Mouse (Mus musculus) T-helper 2 cell (primary cell): ENCODE results near the gene Tbx10.

Experiments
- in situ Hi-C: fragments of 300-600 bp; cut with MboI, MseI; formaldehyde crosslinking; loops from one replicate; pipeline ENCODE4 v1.15.1; 2025; ENCODE audit warnings: high pct_unique_total_duplicates

Gene Tbx10

DNA sequence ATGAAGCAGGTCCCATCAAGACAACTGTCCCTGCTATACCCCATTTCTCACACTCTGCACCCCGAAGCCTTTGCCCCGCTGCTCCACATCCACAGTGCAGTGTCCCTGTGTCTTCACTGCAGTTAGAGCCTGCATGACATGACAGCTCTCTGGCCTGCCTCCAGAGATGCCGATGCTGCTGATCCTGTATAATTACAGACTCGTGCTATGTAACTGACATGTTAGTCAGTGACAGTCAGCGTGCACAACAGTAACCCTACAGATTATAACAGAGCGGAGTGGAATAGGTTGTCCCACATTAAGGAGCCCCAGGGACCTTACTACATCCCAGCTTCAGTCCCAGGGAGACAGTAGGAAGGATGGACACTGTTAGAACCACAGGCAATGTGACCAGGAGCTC, 17.9 kb upstream of the Tbx10 start:
- in situ Hi-C loops: loop anchor here (5.0 kb wide), 1 partner anchor 347 kb away; no protein-coding TSS in a partner anchor

DNA sequence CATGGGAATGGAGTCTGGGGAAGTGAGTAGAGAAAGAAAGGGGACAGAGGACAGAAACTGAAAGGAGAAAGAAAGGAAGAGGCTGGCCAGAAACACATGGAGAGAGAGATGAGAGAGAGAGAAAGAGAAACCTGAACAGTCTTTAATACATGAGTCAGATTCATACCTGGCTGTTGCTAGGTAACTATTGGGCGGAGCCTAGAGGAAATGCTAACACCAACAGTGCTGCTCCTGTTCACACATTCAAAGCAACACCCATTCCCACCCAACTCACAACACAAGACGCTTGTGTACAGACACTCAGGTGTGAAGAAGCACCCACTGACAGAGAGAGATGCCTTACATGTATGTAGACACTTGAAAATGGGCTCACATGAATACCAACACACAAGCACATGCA, 16.7 kb upstream of the Tbx10 start:
- in situ Hi-C loops: no loop called here

DNA sequence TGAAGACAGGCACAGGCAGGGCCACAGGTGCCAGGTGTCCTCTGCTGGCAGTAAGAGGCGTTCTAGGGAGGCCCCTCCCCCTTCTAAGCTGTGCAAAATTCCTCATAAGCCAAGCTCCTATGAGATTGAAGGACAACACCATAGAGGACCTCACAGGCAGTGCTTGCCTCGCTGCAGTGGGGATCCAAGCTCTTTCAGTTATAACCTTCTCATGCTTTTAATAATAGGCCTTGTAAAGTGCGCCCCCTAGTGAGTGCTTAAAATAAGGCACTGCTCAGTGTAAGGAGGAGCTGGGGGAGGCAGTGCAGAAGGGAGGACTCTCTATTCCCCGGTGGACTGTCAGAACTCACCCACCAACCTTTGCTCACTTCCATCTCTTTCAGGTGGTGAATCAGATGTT, 12.2 kb upstream of the Tbx10 start:
- in situ Hi-C loops: no loop called here

DNA sequence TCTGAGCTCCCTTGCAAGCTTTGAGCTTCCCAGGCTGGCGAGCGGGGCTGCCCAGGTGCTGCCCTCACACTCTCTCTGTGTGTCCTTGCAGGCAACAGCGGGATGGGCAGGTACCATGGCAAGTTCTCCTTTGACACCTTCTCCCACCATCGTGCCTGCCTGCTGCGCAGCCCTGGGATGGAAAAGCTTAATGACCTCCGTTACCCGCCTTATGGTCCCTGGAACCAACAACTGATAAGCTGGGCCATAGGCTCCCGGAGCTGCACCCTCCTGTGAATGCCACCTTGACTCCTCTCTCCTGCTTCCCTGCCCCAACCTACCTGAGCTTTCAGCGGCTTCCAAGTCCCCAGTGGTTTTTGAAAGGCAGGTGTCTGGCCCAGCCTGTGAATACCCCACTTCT, 11.6 kb upstream of the Tbx10 start:
- in situ Hi-C loops: no loop called here

DNA sequence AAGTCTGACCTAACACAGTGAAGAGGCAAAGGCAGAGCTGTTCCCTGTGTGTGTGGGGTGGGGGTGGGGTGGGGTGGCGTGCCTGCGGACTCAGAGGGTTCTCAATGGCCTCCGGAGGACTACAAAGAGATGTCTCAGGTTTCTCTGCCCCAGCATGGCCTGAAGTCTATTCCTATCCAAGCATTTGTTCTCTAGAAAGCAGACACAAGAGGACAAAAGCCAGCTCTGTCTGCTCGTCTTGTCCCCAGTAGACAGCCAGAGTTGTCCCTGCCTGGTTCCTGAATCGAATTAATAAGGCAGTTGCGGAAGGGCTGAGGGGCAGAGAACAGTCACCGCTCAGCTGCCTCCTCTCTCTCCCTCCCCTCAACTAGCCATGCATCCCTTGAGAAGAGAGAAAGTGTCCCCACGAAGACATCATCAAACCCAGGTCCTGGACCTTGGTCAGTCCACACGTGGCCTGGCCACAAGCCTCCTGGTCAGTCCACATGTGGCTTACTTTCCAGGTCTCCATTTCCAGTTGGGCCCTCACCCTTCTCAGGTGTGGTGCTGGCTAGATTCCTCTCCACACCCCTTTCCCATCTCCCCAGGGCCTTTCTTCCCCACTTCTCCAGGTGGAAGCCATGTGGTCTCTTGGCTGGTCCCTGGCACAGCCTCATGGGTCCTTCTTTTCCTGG, 8.9 kb upstream of the Tbx10 start:
- in situ Hi-C loops: no loop called here

DNA sequence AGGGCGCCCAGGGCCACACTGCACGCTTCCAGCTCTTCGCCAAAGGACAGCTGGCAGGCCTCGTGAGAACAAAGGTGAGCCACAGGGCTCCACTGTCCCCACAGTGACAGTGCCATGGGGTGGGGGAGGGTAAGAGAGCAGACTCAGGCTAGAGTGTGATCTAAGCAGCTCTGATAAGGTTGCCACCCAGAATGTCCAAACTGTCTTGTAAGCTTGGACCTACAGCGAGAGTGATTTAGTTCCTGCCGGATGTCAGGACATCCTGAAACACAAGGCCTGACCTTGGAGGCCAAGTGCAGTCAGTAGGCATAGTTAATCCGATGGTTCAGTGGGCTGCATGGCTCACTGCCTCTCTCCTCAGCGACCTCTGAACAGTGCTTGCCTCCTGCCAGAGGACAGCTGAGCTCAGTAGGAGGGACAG, 7.3 kb upstream of the Tbx10 start:
- in situ Hi-C loops: no loop called here

DNA sequence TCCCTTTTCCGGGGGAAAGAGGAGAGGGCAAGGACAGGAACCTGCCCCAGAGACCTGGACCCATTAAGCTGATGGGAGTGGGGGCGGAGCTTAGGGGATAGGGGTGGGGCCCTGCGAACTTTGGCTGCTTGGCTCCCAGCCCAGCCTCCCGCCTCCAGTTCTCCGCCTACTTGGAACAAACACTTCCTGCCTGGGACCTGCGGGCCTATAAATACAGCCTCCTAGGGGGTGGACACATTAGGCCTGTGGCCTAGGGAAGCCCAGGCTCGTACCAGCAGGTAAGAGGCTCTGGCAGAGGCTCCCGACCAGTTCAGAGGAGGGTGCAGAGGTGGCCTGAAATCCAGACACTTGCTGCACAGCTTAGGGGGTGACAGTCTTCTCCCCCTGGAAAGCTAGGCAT, 6.2 kb upstream of the Tbx10 start, which contains the start of gene Acy3:
Acy3 (plus strand) TSS at position 237 of the 400 bp plus-strand sequence.
- in situ Hi-C loops: no loop called here

DNA sequence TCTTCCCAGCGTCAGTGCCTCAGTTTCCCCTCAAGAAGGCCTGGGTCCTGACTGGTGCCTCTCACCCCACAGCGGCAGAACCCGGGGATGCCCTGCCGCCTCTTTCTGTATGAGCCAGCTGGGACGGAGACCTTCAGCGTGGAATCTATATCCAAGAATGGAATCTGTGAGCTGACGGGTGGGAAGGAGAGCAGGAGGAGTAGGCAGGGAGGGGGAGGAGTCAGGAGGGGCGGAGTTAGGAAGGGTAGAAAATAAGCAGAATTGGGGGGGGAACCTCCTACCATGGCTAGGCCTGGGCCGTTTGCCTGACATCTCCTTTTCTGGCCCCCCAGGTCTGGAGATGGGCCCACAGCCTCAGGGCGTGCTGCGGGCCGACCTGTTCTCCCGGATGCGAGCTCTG, 4.5 kb upstream of the Tbx10 start:
- in situ Hi-C loops: no loop called here

DNA sequence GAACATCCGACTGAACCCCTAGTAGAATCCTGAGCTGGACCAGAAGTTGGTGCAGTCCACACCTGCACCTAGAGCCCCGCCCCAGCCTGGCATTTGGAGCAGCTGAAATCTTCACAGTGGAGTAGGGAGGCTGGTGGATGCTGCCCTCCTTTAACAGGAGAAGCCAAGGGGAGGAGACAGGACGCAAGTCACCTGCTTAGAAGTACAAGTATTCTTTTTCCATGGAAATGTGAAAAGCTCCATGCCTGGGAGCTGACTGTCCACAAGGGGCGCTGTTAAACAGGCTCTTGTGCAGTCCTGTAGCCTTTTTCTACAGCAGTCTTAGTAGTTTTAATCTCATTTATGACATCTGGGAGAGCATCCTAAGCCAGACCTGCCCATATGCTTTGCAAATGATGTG, 3.8 kb upstream of the Tbx10 start:
- in situ Hi-C loops: no loop called here

DNA sequence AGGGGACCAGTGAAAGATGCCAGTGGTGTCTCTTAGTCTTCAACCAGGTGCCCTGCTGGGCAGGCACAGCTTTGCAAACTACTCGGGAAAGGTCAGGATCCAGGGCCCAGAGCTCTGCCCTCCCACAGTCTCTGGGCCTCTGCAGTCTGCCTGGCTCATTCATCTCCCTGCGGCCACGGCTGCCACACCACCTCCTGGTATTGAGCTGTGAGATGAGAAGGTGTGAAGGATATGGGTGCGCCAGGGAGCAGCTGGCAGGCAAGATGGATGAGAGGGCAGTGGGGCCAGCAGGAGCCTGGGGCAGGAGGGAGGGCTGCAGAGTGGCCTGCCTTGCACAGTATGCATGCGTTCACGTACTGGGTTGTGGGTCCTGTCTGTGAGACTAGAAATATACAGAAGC, 1.7 kb upstream of the Tbx10 start:
- in situ Hi-C loops: no loop called here

DNA sequence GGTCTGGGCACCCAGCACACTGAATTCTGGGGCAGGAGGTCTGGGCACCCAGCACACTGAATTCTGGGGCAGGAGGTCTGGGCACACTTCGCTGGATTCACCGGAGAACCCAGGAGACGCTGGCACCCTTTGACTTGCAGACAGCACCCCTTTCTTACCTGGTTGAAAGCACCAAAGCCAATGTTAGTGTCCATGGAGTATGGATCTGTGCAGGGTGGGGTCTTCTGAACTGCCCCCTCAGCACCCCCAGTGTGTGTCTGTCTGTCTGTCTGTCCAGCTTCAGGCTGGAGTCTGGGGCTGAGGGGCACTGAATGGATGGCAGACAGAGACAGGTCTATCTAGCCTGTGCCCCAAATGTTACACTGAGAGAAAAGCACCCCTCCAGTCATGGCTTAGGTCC, 990 bp upstream of the Tbx10 start:
- in situ Hi-C loops: no loop called here

DNA sequence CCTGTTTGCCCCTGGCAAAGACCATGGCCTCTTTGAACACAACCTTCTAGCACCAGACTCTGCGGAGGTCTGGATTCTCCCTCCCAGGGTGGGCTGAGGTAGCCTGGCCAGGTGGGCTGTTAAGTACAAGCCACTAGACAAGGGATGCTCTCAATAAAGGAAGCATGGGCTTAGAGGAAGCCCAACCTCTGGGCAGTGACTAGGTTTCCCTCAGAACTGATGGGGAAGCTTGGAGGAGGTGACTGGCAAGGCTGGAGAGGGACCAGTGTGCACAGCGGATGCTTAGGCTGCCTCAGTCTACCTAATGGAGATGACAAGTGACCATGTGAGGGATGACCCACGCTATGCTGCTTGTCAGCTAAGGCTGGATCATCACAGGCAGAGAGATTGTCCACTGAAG, 586 bp upstream of the Tbx10 start:
- in situ Hi-C loops: no loop called here

DNA sequence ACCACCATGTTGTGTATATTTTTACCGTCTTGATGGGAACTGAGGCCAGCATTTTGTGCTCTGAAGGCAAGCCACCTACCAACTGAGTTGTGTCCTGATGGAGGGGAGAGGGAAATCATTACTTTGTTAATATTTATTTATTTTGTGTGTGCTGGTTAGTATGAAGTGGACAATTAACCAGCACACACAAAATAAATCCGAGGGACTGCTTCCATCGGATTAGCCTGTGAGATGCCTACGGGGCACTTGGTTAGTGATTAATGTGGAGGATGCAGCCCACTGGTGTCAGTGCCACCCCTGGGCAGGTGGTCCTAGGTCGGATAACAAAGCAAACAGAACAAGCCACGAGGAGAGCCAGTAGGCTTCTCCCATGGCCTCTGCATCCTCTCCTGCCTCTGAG, 2.4 kb downstream of the Tbx10 start:
- in situ Hi-C loops: no loop called here

DNA sequence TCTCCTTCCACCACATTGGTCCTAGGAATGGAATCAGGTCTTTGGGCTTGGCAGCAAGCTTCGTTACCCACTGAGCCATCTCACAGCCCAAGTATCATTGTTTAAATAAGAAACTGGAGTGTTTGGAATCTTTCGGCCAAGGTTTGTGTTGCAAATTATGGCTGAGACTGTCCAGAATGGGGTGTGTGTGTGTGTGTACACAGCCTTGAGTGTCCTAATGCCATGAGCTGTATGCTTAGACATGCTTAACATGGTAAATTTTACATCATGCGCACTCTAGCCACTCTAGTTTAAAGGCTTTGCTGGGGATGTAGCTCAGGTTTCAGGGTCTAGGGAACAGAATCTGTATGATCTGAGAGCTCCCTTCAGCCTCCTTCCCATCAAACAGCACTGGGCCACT, 3.0 kb downstream of the Tbx10 start:
- in situ Hi-C loops: no loop called here

DNA sequence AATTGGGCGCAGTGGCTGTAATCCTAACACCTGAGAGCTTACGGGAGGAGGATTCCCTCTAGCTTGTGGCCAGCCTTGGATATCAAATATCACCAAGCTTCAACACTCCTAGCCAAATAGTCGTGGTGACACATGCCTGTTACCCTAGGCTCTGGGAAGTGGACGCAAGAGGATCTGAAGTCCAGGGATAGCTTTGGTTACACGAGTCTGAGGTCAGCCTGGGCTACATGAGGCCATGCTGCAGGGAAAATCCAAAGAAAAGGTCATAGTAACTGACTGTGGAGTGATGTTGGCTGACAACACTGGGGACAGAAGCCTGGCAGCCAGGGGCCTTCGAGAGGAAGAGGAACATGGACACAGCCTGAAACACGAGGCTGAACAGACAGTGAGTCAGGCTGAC, 3.6 kb downstream of the Tbx10 start:
- in situ Hi-C loops: no loop called here

DNA sequence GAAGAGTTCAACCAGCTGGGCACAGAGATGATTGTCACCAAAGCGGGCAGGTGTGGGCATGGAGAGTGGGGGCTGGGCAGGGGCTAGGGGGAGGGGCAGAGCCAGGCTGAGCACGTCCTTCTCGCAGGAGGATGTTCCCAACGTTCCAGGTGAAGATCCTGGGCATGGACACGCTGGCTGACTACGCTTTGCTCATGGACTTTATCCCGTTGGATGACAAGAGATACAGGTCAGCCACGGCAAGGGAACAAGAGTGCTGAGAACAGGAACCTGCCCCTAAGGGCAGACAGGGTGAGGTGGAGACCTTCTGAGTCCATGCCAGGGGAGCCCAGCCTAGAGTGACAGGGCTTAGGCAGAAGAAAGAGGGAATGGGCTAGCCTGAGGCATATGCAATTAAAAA, 4.2 kb downstream of the Tbx10 start:
- in situ Hi-C loops: no loop called here

DNA sequence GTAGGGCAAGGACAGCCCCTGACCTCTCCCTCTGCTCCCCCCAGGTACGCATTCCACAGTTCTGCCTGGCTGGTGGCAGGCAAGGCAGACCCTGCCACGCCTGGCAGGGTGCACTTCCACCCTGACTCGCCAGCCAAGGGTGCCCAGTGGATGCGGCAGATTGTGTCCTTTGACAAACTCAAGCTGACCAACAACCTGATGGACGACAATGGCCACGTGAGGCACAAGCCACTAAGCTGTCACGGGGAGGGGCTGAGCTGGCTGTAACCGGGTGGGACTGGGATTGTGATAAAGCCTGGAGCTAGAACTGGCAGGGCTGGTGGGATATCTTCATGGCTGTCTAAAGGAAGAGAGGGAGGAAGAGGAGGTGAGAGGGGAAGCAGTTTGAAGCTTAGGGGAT, 4.7 kb downstream of the Tbx10 start:
- in situ Hi-C loops: no loop called here

DNA sequence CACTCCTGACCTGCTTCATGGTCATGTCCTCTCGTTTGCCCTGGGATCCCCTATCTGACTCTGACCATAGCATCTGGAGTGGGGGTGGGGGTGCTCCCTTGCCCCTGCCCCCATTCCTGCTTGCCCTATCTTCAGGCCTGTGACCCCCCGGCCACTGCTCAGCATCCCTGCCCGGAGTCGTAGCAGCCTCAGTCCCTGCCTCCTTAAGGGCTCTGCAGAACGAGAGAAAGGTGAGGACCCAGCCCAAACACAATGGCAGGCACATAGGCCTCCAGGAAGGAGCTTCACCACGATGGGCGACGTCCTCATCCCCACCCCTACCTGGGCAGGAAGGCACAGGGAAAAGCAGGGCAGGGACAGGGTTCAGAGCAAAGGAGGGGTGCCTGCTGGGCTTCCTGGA, 5.8 kb downstream of the Tbx10 start:
- in situ Hi-C loops: no loop called here

DNA sequence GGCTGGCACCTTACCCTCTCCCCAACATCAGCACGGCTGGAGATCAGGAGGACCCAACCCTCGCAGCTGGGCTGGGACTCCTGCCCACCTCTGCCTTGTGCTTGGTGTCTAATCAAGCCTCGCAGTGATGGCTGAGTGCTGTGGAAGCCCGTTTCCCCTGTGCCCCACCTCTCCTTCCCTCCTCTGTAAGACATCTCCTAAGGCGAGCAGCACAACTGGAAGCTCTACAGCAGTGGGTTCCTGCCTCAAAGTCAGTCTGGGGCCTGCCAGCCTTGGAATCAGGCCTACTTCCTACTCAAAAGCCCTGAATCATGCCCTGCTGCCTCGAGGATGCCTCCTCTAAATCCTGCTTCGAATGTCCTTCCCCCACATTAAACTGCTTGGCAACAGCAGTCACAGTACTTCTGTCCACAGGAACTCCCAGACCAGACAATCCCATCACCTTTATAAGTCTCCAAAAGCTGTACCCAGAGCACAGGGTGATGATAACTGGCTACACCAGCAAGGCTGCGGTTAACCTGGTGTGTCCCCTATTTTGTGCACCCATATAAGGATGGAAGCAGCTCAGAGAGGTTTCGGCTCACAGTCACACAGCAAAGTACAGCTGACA, 6.7 kb downstream of the Tbx10 start:
- in situ Hi-C loops: no loop called here

DNA sequence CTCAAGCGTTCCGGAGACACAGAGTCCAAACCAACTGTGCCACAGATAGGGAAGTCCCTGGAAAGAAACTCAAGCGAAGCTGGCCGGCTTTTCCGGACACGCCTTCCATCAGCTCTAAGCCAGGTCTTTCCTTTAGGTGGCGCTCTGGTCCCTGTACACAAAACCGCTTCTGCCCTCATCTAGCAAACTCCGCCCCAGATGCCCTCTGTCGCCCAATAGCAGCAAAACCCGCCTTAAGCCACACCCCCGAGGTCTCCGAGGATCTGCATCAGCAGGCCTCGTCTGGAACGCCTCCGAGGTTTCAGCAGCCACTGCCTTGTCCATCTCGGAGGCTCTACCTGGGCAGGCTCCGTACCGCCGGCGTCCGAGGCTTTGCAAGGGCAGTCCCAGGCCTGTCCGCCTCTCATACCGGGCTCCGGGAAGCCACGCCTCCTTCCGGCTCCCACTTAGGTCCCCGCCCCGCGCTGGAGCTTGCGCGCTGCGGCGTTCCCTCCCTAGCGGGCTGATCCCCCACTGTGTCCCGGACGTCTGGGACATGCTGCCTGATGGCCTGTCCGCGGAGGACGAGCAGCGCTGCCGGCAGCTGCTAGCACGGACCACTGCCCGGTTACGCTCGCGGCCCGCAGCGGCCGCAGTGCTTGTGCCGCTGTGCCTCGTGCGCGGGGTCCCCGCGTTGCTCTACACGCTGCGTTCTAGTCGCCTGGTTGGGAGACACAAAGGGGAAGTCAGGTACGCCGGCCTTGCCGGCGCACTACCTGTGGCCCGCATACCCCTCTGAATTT, 7.8 kb downstream of the Tbx10 start, which contains the start of the genes Nudt8 and Gm49405:
Nudt8 (plus strand) TSS at position 462 of the 782 bp plus-strand sequence.
Gm49405 (plus strand) TSS at position 508 of the 782 bp plus-strand sequence.
- in situ Hi-C loops: no loop called here

DNA sequence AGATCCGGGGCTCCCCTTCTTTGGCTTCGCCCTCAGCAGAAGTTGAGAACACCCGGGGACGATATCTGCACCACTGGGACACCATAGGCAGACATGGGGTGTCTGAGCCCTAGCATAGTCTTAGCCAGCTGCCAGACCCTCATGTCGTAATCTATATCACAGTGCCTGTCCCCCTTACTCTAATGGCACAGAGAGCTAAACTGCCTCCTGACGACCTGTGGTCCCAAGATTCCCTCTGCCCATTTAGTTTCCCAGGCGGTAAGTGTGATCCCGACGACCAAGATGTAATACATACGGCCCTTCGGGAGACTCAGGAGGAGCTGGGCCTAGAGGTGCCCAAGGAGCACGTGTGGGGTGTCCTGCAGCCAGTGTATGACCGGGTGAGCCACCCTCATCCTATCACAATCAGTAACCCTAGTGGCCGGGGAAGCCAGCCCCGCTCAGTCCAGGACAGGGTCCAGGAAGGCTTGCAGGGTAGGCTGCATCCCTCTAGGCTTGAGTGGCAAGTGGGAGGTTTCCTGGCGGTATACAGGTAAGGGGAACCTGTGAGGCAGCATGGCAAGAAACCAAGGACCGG, 8.5 kb downstream of the Tbx10 start:
- in situ Hi-C loops: no loop called here

DNA sequence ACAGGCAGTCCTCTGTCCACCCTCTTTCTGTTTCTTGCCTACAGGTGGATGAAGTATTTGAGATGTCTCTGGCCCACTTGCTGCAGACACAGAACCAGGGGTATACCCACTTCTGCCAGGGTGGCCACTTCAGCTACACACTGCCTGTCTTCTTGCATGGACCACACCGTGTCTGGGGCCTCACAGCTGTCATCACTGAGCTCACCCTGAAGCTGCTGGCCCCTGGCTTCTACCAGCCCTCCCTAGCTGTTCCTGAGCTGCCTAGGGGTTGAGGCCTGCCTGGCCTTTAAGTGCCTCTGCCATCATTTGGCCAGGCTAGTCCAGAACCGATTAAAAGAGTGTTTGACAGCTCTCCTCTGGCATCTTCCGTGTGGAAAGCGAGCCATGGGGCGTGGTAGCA, 9.2 kb downstream of the Tbx10 start:
- in situ Hi-C loops: no loop called here
